Comparison of ENCODE assay signal across 8 mouse cellular contexts in genomic region chr7:28796562-28796975, GRCm38 (mm10). TPM values are rescaled to one million over a fixed set of nuclear protein-coding genes. Genes with fewer than 3 reads are reported as not detected.
DNase-seq lines count a peak whose midpoint lies in the region; ATAC-seq lines count a peak whose summit lies in the region.

No protein-coding gene starts in this region.

- peak; percentile 87 for DNase-seq in ES-CJ7 (ENCODE audit: low read depth, low spot score)
- peak; percentile 73 for DNase-seq in heart, postnatal 25 days (ENCODE audit: low spot score)
- DNase-seq in layer of hippocampus, adult 9-11 months: peak; percentile 77
- DNase-seq in lung, postnatal 10 days: peak; percentile 90
- DNase-seq in ovary, postnatal 10 days (ENCODE audit: low spot score): peak; percentile 62
- DNase-seq in thymus, postnatal 25 days: peak; percentile 80

- peaks cover 7% of the 10 kb centered on the region for H3K4me1 ChIP-seq in forebrain, embryonic 13.5 days

- H3K27ac ChIP-seq in forebrain, embryonic 13.5 days: no peak overlapping the region

- peak; percentile 94 for ATAC-seq in cerebellum, adult (ENCODE audit: insufficient number of reproducible peaks, low FRiP score, low TSS enrichment)
- ATAC-seq in forebrain, embryonic 13.5 days: peak; percentile 72

- no peaks in the 10 kb centered on the region for H3K9me3 ChIP-seq in forebrain, embryonic 13.5 days (replicated peaks)

- H3K4me2 ChIP-seq in forebrain, embryonic 13.5 days: peak overlapping the region; percentile 51

- H3K9ac ChIP-seq in forebrain, embryonic 13.5 days: peak overlapping the region; percentile 58

- H3K36me3 ChIP-seq in forebrain, embryonic 13.5 days (ENCODE audit: poor library complexity, severe bottlenecking): no peaks in the 10 kb centered on the region

- 15% methylated on average over 32 of the region's 32 CpGs for whole genome bisulfite sequencing in forebrain, embryonic 13.5 days

- intact Hi-C loops in heart, postnatal 25 days (cut with DNase I): loop anchor here (1.0 to 5.0 kb wide), 3 partner anchors 36 to 241 kb away; partner anchors contain the start of gene Lgals4

- H3K4me3 ChIP-seq in forebrain, embryonic 13.5 days: peak overlapping the region; percentile 9

- H3K27me3 ChIP-seq in forebrain, embryonic 13.5 days: no peaks in the 10 kb centered on the region; the same call in 1 of the 2 replicates

RNA-seq across cellular contexts. Expression of gene Rinl, which starts 7.8 kb away (rescaled TPM):
- polyA plus RNA-seq in forebrain, embryonic 13.5 days (2015; fragmentation: Nextera tagmentation; extraction: Ambion mirVana): 1.7 and 2.0 TPM in 2 replicates
- total RNA-seq in heart, postnatal 25 days (2021): 1 to 10 TPM; 1.5 to 2.2 TPM

RNA-seq across cellular contexts. Expression of gene Hnrnpl, which starts 11.8 kb away (rescaled TPM):
- 264 and 282 TPM in 2 replicates for polyA plus RNA-seq in forebrain, embryonic 13.5 days (2015; fragmentation: Nextera tagmentation; extraction: Ambion mirVana)
- 100 to 1,000 TPM; 225 to 270 TPM for total RNA-seq in heart, postnatal 25 days (2021)

RNA-seq across cellular contexts. Expression of gene Ech1, which starts 28.4 kb away (rescaled TPM):
- polyA plus RNA-seq in forebrain, embryonic 13.5 days (2015; fragmentation: Nextera tagmentation; extraction: Ambion mirVana): 69.1 and 75.6 TPM in 2 replicates
- total RNA-seq in heart, postnatal 25 days (2021): 1,000 to 10,000 TPM; 1,337 to 1,520 TPM

RNA-seq across cellular contexts. Expression of gene Nfkbib, which starts 29.3 kb away (rescaled TPM):
- 51.0 and 52.9 TPM in 2 replicates for polyA plus RNA-seq in forebrain, embryonic 13.5 days (2015; fragmentation: Nextera tagmentation; extraction: Ambion mirVana)
- 10 to 100 TPM; 22.1 to 22.9 TPM for total RNA-seq in heart, postnatal 25 days (2021)

RNA-seq across cellular contexts. Expression of gene Sirt2, which starts 30.0 kb away (rescaled TPM):
- 86.3 and 86.9 TPM in 2 replicates for polyA plus RNA-seq in forebrain, embryonic 13.5 days (2015; fragmentation: Nextera tagmentation; extraction: Ambion mirVana)
- total RNA-seq in heart, postnatal 25 days (2021): 10 to 100 TPM; 80.0 to 80.2 TPM
